Mouse (Mus musculus): ENCODE results near the gene Fbxo9. TPM values are rescaled to one million over a fixed set of nuclear protein-coding genes. Genes with fewer than 3 reads are reported as not detected.

Gene Fbxo9
- polyA plus RNA-seq, 1 experiment from 2014 or later = 35.7 TPM

DNA sequence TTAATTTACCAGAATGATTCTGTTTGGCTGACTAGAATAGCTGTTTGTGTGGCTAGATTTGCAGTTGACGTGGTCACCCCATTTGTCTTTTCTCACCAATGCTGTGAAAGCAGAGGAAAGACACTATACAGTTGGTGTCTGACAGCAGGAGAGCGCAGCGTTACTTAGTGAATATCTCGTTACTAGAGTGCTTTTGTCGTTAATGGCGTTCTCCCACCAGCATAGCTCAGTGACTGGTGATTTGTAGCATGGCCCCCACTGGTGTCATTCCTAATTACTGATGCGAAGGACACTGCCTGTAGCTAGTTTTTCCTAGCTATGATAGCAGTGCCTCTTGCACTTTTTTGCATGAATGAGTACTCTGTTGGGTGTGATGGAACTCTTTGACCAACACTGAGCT lies 26.8 kb upstream of the Fbxo9 start:
- Histone ChIP-seq H3K36me3 (ENCODE audit: control insufficient read depth, insufficient read depth, low read length) (peaks cover 18% of the 10 kb centered on the region), H3K9me3 (replicated peaks; ENCODE audit: control insufficient read depth, low read length) (no peaks in the 10 kb centered on the region), H3K27ac (ENCODE audit: low read length) (no peak overlapping the region), H3K9ac (ENCODE audit: low read length) (no peak overlapping the region), H3K4me2 (ENCODE audit: low read depth, low read length) (no peak overlapping the region), H3K4me3 (replicated peaks; ENCODE audit: low read length) (no peak overlapping the region), H3K27me3 (ENCODE audit: control insufficient read depth, insufficient read depth, low read length) (no peaks in the 10 kb centered on the region), H3K4me1 (ENCODE audit: control insufficient read depth, insufficient read depth, low read length) (no peaks in the 10 kb centered on the region)
- ATAC-seq (ENCODE audit: insufficient read depth, low FRiP score) = no peak
- WGBS = 80% methylated on average over 7 of the region's 7 CpGs

DNA sequence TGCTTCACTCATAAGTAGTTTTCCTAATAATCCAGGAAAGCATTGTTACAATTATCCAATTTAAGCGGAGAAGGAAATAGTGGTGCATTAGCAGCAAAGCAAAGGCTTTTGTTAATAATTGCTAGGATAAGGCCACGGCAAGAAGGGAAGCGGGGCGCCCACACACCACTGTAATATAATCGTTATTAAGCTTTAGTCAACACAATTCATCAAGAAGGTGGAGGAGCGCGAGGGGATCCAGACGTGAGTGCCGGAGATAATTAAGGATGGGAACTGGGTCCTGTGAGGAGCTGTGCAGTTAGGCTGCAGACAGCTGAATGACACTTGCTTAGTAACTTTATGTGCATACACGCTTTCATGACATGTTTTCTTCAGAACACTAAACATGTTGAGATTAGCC lies 17.8 kb upstream of the Fbxo9 start:
- H3K4me1 ChIP-seq (ENCODE audit: control insufficient read depth, insufficient read depth, low read length) = peaks cover 4% of the 10 kb centered on the region; the same call in 1 of the 2 replicates
- ATAC-seq (ENCODE audit: insufficient read depth, low FRiP score) = no peak
- H3K27ac ChIP-seq (ENCODE audit: low read length) = 0 out of 2 replicates have a peak overlapping the region, but pooled peaks have one; percentile 35
- WGBS = 44% methylated on average over 10 of the region's 10 CpGs
- no peaks in the 10 kb centered on the region for H3K9me3 ChIP-seq (replicated peaks; ENCODE audit: control insufficient read depth, low read length)
- H3K4me2 ChIP-seq (ENCODE audit: low read depth, low read length) = no peak overlapping the region
- no peak overlapping the region for H3K9ac ChIP-seq (ENCODE audit: low read length)
- no peaks in the 10 kb centered on the region for H3K27me3 ChIP-seq (ENCODE audit: control insufficient read depth, insufficient read depth, low read length)
- no peaks in the 10 kb centered on the region for H3K36me3 ChIP-seq (ENCODE audit: control insufficient read depth, insufficient read depth, low read length)
- H3K4me3 ChIP-seq (replicated peaks; ENCODE audit: low read length) = no peak overlapping the region

DNA sequence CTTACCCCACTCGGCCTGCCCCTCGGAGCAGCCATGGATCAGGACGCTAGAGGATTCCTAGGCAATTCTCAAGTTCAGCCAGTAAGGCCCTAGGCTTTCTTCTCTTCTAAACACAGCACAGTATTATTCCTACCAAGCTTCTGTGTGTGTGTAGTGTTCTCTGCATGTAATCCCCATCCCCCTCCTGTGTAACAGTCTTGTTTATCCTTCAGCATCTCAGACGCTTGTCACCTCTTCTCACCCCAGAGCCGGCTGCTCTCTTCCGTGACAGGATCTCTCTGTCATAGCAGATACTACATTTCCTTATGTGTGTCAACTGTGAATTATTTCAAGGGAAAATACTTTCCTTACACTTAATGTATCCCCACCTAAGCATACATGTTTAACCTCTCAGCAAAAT lies 17.1 kb upstream of the Fbxo9 start:
- Histone ChIP-seq H3K9ac (ENCODE audit: low read length) (no peak overlapping the region), H3K27me3 (ENCODE audit: control insufficient read depth, insufficient read depth, low read length) (no peaks in the 10 kb centered on the region), H3K27ac (ENCODE audit: low read length) (peak overlapping the region; percentile 35; the same call in 1 of the 2 replicates), H3K36me3 (ENCODE audit: control insufficient read depth, insufficient read depth, low read length) (no peaks in the 10 kb centered on the region), H3K4me1 (ENCODE audit: control insufficient read depth, insufficient read depth, low read length) (peaks cover 4% of the 10 kb centered on the region; the same call in 1 of the 2 replicates), H3K4me3 (replicated peaks; ENCODE audit: low read length) (no peak overlapping the region), H3K4me2 (ENCODE audit: low read depth, low read length) (no peak overlapping the region), H3K9me3 (replicated peaks; ENCODE audit: control insufficient read depth, low read length) (no peaks in the 10 kb centered on the region)
- 58% methylated on average over 6 of the region's 6 CpGs for WGBS
- peak; percentile 22; the same call in 1 of the 2 replicates for ATAC-seq (ENCODE audit: insufficient read depth, low FRiP score)

DNA sequence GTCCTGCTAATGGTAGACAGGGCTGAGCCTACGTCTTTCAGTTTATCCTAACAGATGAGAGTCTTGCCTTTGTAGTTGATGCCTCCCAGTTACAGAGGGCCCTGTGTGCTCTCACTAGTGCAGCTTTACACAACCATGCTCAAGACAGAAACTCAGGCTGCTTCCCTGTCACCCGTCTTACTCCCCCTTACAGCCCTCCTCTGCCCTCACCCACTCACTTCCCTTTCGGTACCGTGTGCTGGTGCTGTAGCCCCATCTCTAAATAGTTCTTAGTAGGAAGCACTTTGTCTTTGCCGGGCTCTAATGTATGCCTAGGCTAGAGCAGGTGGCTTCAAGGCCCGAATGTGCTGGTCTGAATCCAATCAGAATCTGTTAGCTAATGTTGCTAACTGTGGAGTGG lies 15.4 kb upstream of the Fbxo9 start:
- no peaks in the 10 kb centered on the region; the same call in 1 of the 2 replicates for H3K4me1 ChIP-seq (ENCODE audit: control insufficient read depth, insufficient read depth, low read length)
- 75% methylated on average over 6 of the region's 6 CpGs for WGBS
- H3K27ac ChIP-seq (ENCODE audit: low read length) = no peak overlapping the region
- ATAC-seq (ENCODE audit: insufficient read depth, low FRiP score) = no peak
- H3K4me3 ChIP-seq (replicated peaks; ENCODE audit: low read length) = no peak overlapping the region
- H3K27me3 ChIP-seq (ENCODE audit: control insufficient read depth, insufficient read depth, low read length) = no peaks in the 10 kb centered on the region
- H3K4me2 ChIP-seq (ENCODE audit: low read depth, low read length) = no peak overlapping the region
- no peaks in the 10 kb centered on the region for H3K36me3 ChIP-seq (ENCODE audit: control insufficient read depth, insufficient read depth, low read length)
- H3K9me3 ChIP-seq (replicated peaks; ENCODE audit: control insufficient read depth, low read length) = no peaks in the 10 kb centered on the region
- no peak overlapping the region for H3K9ac ChIP-seq (ENCODE audit: low read length)

DNA sequence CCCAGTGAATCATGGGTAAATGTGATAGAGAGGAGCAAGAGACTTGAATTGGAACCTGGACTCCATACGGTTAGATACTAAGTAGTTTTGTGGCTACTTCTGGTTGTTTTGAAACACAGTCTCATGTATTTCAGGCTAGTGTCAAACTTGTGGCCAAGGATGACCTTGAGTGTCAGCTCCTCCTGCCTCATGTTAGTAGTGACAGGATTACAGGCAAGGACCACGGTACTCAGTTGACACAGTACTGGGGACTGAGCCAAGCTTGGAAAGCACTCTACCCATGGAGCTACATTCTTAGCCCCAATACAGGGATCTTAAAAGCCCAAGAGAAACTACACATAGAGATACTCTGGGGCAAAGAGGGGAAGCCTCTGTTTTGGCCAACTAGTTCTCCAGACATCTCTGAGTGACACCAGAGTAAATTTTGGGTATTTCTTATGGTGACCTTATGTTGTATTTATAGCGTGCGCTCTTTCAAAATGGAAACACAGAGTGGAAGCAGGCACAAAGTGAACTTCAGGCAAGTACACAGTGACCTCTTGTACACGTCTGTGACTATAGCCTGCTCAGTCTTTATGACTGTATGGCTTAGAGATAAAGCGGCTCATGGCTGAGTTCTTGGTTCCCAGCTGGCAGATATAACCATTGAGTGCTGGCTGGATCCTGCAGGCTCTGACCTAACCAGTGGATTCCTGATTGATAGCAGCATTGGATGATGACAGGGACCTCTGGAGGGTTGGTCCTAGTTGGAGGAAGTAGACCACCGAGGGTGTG lies 14.3 kb upstream of the Fbxo9 start:
- ATAC-seq (ENCODE audit: insufficient read depth, low FRiP score) = no peak
- WGBS = 83% methylated on average over 7 of the region's 7 CpGs

DNA sequence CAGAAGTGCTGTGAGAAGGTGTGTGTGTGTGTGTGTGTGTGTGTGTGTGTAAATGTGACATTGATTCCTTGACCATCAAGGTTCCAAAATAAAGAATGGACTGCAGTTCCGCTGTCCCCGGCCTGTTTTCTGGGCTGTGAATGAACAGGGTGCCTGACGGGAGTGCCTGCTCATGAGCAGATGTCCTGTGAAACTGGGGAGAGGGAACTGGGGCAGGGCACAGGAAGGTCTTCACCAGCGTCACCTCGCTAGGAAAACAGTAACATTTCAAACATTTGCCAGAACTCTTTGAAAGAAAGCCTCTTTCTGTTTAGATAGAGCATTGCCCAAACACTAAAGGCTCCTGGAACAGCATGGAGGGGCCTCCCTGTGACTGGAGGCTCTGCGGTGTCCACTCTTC lies 13.1 kb upstream of the Fbxo9 start:
- Histone ChIP-seq H3K4me2 (ENCODE audit: low read depth, low read length) (no peak overlapping the region), H3K4me1 (ENCODE audit: control insufficient read depth, insufficient read depth, low read length) (no peaks in the 10 kb centered on the region; the same call in 1 of the 2 replicates), H3K9me3 (replicated peaks; ENCODE audit: control insufficient read depth, low read length) (no peaks in the 10 kb centered on the region), H3K4me3 (replicated peaks; ENCODE audit: low read length) (no peak overlapping the region), H3K27ac (ENCODE audit: low read length) (peak overlapping the region; percentile 83), H3K27me3 (ENCODE audit: control insufficient read depth, insufficient read depth, low read length) (no peaks in the 10 kb centered on the region), H3K36me3 (ENCODE audit: control insufficient read depth, insufficient read depth, low read length) (no peaks in the 10 kb centered on the region), H3K9ac (ENCODE audit: low read length) (no peak overlapping the region; the same call in 1 of the 2 replicates)
- 59% methylated on average over 6 of the region's 6 CpGs for WGBS
- no peak for ATAC-seq (ENCODE audit: insufficient read depth, low FRiP score)

More for the DNA sequence above, 14.3 kb upstream of the Fbxo9 start:
- H3K4me3 ChIP-seq (replicated peaks; ENCODE audit: low read length) = no peak overlapping the region
- H3K27ac ChIP-seq (ENCODE audit: low read length) = no peak overlapping the region
- H3K27me3 ChIP-seq (ENCODE audit: control insufficient read depth, insufficient read depth, low read length) = no peaks in the 10 kb centered on the region
- H3K4me1 ChIP-seq (ENCODE audit: control insufficient read depth, insufficient read depth, low read length) = no peaks in the 10 kb centered on the region; the same call in 1 of the 2 replicates
- H3K4me2 ChIP-seq (ENCODE audit: low read depth, low read length) = no peak overlapping the region
- no peaks in the 10 kb centered on the region for H3K36me3 ChIP-seq (ENCODE audit: control insufficient read depth, insufficient read depth, low read length)
- no peaks in the 10 kb centered on the region for H3K9me3 ChIP-seq (replicated peaks; ENCODE audit: control insufficient read depth, low read length)
- no peak overlapping the region for H3K9ac ChIP-seq (ENCODE audit: low read length)

DNA sequence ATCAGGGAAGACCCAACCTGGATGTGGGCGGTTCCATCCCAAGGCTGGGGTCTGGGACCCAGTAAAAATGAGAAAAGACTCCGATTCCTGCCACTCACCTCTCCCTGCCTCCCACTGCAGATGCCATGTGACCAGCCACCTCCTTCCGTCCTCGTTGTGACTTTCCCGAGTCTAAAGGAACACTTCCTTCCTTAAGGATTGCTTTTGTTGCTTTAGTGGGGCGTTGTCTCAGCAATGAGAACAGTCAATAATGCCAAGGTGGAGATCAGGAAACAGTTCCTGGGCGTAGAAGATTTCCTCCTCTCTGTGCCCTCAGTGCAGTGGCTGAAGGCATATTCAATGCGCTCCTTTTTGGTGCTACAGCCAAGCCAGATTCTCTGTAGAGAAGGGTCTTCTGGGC lies 12.5 kb upstream of the Fbxo9 start:
- H3K27ac ChIP-seq (ENCODE audit: low read length) = peak overlapping the region; percentile 83
- no peaks in the 10 kb centered on the region for H3K36me3 ChIP-seq (ENCODE audit: control insufficient read depth, insufficient read depth, low read length)
- no peaks in the 10 kb centered on the region; the same call in 1 of the 2 replicates for H3K4me1 ChIP-seq (ENCODE audit: control insufficient read depth, insufficient read depth, low read length)
- H3K4me3 ChIP-seq (replicated peaks; ENCODE audit: low read length) = no peak overlapping the region
- WGBS = 66% methylated on average over 8 of the region's 8 CpGs
- no peak overlapping the region for H3K9ac ChIP-seq (ENCODE audit: low read length)
- no peaks in the 10 kb centered on the region for H3K9me3 ChIP-seq (replicated peaks; ENCODE audit: control insufficient read depth, low read length)
- ATAC-seq (ENCODE audit: insufficient read depth, low FRiP score) = peak; percentile 71
- 0 out of 2 replicates have a peak overlapping the region, but pooled peaks have one; percentile 13 for H3K4me2 ChIP-seq (ENCODE audit: low read depth, low read length)
- no peaks in the 10 kb centered on the region for H3K27me3 ChIP-seq (ENCODE audit: control insufficient read depth, insufficient read depth, low read length)

DNA sequence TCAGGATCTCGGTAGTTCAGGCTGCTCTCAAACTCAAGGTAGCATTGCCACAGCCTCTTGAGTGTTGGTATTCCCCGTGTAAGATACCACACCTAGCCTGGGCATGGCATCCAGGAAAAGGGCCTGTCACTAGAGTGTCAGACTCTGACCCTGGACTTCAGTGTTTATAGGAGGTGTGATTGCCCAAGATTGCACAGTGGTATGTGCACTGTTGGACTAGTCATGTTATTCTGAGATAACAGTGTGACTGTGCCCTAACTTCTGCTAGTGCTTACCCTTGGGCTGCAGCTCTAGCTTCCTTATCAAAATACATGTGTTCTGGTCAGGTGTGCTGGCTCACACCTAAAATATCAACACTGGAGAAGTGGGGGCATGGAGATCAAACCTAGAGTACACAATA lies 8.8 kb upstream of the Fbxo9 start:
- Histone ChIP-seq H3K4me1 (ENCODE audit: control insufficient read depth, insufficient read depth, low read length) (peaks cover 9% of the 10 kb centered on the region; the same call in 1 of the 2 replicates), H3K27me3 (ENCODE audit: control insufficient read depth, insufficient read depth, low read length) (no peaks in the 10 kb centered on the region), H3K27ac (ENCODE audit: low read length) (peak overlapping the region; percentile 58), H3K9me3 (replicated peaks; ENCODE audit: control insufficient read depth, low read length) (no peaks in the 10 kb centered on the region), H3K36me3 (ENCODE audit: control insufficient read depth, insufficient read depth, low read length) (no peaks in the 10 kb centered on the region), H3K9ac (ENCODE audit: low read length) (no peak overlapping the region), H3K4me2 (ENCODE audit: low read depth, low read length) (no peak overlapping the region), H3K4me3 (replicated peaks; ENCODE audit: low read length) (no peak overlapping the region)
- WGBS = 74% methylated on average over 2 of the region's 2 CpGs
- peak; percentile 77 for ATAC-seq (ENCODE audit: insufficient read depth, low FRiP score)

DNA sequence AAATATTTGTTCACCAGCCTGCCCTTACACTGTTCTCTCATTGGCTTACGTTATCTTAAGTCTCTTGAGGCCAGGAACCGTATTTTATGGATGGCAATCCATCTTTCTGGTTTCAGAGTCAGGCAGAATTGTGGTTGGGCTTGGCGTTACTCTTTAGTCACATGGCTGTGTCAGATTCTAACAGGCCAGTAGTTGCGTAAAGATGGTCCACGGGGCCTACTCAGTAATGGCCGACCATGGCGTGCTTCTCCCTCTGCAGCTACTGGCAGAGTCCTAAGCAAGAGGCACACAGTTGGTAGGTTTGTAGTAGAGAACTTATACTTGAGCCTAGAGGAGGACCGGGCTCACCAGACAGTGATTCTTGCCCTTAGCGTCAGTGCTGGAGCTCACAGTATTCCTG lies 6.9 kb upstream of the Fbxo9 start:
- Histone ChIP-seq H3K4me1 (ENCODE audit: control insufficient read depth, insufficient read depth, low read length) (peaks cover 9% of the 10 kb centered on the region; the same call in 1 of the 2 replicates), H3K27ac (ENCODE audit: low read length) (0 out of 2 replicates have a peak overlapping the region, but pooled peaks have one; percentile 23), H3K4me3 (replicated peaks; ENCODE audit: low read length) (no peak overlapping the region), H3K36me3 (ENCODE audit: control insufficient read depth, insufficient read depth, low read length) (no peaks in the 10 kb centered on the region), H3K9ac (ENCODE audit: low read length) (no peak overlapping the region), H3K4me2 (ENCODE audit: low read depth, low read length) (no peak overlapping the region), H3K27me3 (ENCODE audit: control insufficient read depth, insufficient read depth, low read length) (no peaks in the 10 kb centered on the region), H3K9me3 (replicated peaks; ENCODE audit: control insufficient read depth, low read length) (no peaks in the 10 kb centered on the region)
- no peak for ATAC-seq (ENCODE audit: insufficient read depth, low FRiP score)
- 68% methylated on average over 9 of the region's 9 CpGs for WGBS
